Mouse (Mus musculus): Measurements from ENCODE around the gene Ppara. TPM values are rescaled to one million over a fixed set of nuclear protein-coding genes. Genes with fewer than 3 reads are reported as not detected.

The Ppara gene
- polyA plus RNA-seq, 1 experiment from 2014 or later = 14.3 TPM

DNA sequence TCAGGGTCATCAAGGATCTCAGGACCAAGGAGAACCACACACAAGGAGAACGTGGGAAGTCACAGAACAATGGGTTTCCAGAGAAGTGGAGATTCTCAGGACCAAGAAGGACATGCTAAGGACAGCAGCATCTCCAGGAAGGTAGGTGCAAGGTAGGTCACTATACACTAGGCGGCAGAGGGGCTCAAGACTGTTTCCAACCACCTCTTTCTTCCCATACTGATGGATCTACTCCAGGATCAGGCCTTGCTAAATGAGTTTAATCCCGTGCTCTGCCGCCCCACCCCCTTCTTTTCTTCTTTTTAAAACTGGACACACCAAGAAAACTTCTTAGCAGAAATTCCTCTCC, 87.2 kb downstream of the Ppara start:
- ATAC-seq = peak; percentile 48; the same call in 1 of the 2 replicates
- TF ChIP-seq CTCF (IDR thresholded peaks at IDR 0.05; ENCODE audit: low read depth) = peak; percentile 64
- WGBS = 16% methylated on average over 4 of the region's 4 CpGs
- H3K9ac ChIP-seq (ENCODE audit: low read depth, low read length) = peak overlapping the region; percentile 72; the same call in 1 of the 2 replicates
- peak overlapping the region; percentile 51 for H3K4me3 ChIP-seq (ENCODE audit: low read depth, low read length)
- H3K4me2 ChIP-seq (replicated peaks; ENCODE audit: low read depth) = peak overlapping the region; percentile 97
- no peaks in the 10 kb centered on the region; the same call in 1 of the 2 replicates for H3K27me3 ChIP-seq (replicated peaks; ENCODE audit: control insufficient read depth, insufficient read depth, low read length)
- 0 out of 2 replicates have a peak, but pooled peaks cover 4% of the 10 kb centered on the region for H3K4me1 ChIP-seq (replicated peaks; ENCODE audit: control insufficient read depth, insufficient read depth, low read length)
- H3K36me3 ChIP-seq (ENCODE audit: control insufficient read depth, insufficient read depth) = no peaks in the 10 kb centered on the region
- no peak overlapping the region for H3K27ac ChIP-seq (ENCODE audit: low read depth, low read length)
- H3K9me3 ChIP-seq (ENCODE audit: control insufficient read depth) = 0 out of 2 replicates have a peak, but pooled peaks cover 4% of the 10 kb centered on the region

- no peaks in the 10 kb centered on the region for H3K27me3 ChIP-seq (replicated peaks; ENCODE audit: control insufficient read depth, insufficient read depth, low read length)
- no peak overlapping the region for H3K9ac ChIP-seq (ENCODE audit: low read depth, low read length)
- H3K4me1 ChIP-seq (replicated peaks; ENCODE audit: control insufficient read depth, insufficient read depth, low read length) = no peaks in the 10 kb centered on the region
- no peaks in the 10 kb centered on the region for H3K9me3 ChIP-seq (ENCODE audit: control insufficient read depth)
- no peak for TF ChIP-seq CTCF (IDR thresholded peaks at IDR 0.05; ENCODE audit: low read depth)
- no peak for ATAC-seq
- H3K27ac ChIP-seq (ENCODE audit: low read depth, low read length) = no peak overlapping the region
- H3K4me3 ChIP-seq (ENCODE audit: low read depth, low read length) = no peak overlapping the region
- no peaks in the 10 kb centered on the region for H3K36me3 ChIP-seq (ENCODE audit: control insufficient read depth, insufficient read depth)
- H3K4me2 ChIP-seq (replicated peaks; ENCODE audit: low read depth) = no peak overlapping the region
- WGBS = 45% methylated on average over 5 of the region's 5 CpGs
These were observed 91.9 kb downstream of the Ppara start for GRCm38 (mm10) chr15:85826676-85827075.

DNA sequence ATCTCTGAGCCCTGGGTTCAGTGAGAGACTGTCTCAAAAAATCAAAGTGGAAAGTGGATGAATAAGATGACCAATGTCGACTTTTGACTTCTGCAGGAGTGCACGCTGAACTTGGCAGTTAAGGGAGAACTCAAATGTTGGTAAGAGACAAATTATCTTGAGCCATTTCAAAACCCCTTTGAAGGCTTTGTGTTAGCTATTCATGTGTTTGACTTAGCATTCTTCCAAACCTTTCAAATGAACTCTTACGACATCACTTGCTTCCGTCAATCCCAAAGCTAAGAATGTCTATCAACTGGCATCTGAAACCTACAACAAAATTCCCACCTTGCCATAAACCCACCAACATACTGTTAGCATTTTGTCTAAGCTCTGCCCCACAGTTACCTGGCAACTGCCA, 93.3 kb downstream of the Ppara start:
- no peaks in the 10 kb centered on the region for H3K9me3 ChIP-seq (ENCODE audit: control insufficient read depth)
- no peak overlapping the region for H3K9ac ChIP-seq (ENCODE audit: low read depth, low read length)
- WGBS = 74% methylated on average over 4 of the region's 4 CpGs
- ATAC-seq = no peak
- 0 out of 2 replicates have a peak, but pooled peaks cover 4% of the 10 kb centered on the region for H3K4me1 ChIP-seq (replicated peaks; ENCODE audit: control insufficient read depth, insufficient read depth, low read length)
- no peaks in the 10 kb centered on the region for H3K27me3 ChIP-seq (replicated peaks; ENCODE audit: control insufficient read depth, insufficient read depth, low read length)
- no peak overlapping the region for H3K27ac ChIP-seq (ENCODE audit: low read depth, low read length)
- H3K4me2 ChIP-seq (replicated peaks; ENCODE audit: low read depth) = no peak overlapping the region
- no peaks in the 10 kb centered on the region for H3K36me3 ChIP-seq (ENCODE audit: control insufficient read depth, insufficient read depth)
- TF ChIP-seq CTCF (IDR thresholded peaks at IDR 0.05; ENCODE audit: low read depth) = no peak
- no peak overlapping the region for H3K4me3 ChIP-seq (ENCODE audit: low read depth, low read length)

- Histone ChIP-seq H3K9ac (ENCODE audit: low read depth, low read length) (no peak overlapping the region), H3K27ac (ENCODE audit: low read depth, low read length) (no peak overlapping the region), H3K4me2 (replicated peaks; ENCODE audit: low read depth) (no peak overlapping the region), H3K4me3 (ENCODE audit: low read depth, low read length) (no peak overlapping the region), H3K27me3 (replicated peaks; ENCODE audit: control insufficient read depth, insufficient read depth, low read length) (no peaks in the 10 kb centered on the region), H3K9me3 (ENCODE audit: control insufficient read depth) (no peaks in the 10 kb centered on the region), H3K4me1 (replicated peaks; ENCODE audit: control insufficient read depth, insufficient read depth, low read length) (0 out of 2 replicates have a peak, but pooled peaks cover 4% of the 10 kb centered on the region), H3K36me3 (ENCODE audit: control insufficient read depth, insufficient read depth) (no peaks in the 10 kb centered on the region)
- TF ChIP-seq CTCF (IDR thresholded peaks at IDR 0.05; ENCODE audit: low read depth) = no peak
- ATAC-seq = peak; percentile 52; the same call in 1 of the 2 replicates
- 54% methylated on average over 5 of the region's 5 CpGs for WGBS
These were observed 94.7 kb downstream of the Ppara start for GRCm38 (mm10) chr15:85829470-85829869.

- no peak for TF ChIP-seq CTCF (IDR thresholded peaks at IDR 0.05; ENCODE audit: low read depth)
- Histone ChIP-seq H3K4me3 (ENCODE audit: low read depth, low read length) (peak within 1 kb of the TSS; percentile 67), H3K4me2 (replicated peaks; ENCODE audit: low read depth) (peak within 1 kb of the TSS; percentile 85), H3K36me3 (ENCODE audit: control insufficient read depth, insufficient read depth) (peaks cover 4% of the 10 kb centered on the region; the same call in 1 of the 2 replicates), H3K9me3 (ENCODE audit: control insufficient read depth) (no peaks in the 10 kb centered on the region), H3K4me1 (replicated peaks; ENCODE audit: control insufficient read depth, insufficient read depth, low read length) (0 out of 2 replicates have a peak, but pooled peaks cover 4% of the 10 kb centered on the region), H3K27ac (ENCODE audit: low read depth, low read length) (peak within 1 kb of the TSS; percentile 68), H3K9ac (ENCODE audit: low read depth, low read length) (peak within 1 kb of the TSS; percentile 62; the same call in 1 of the 2 replicates), H3K27me3 (replicated peaks; ENCODE audit: control insufficient read depth, insufficient read depth, low read length) (no peaks in the 10 kb centered on the region)
- ATAC-seq = peak; percentile 79
- WGBS = under 1% methylated on average over 27 of the region's 27 CpGs
These were observed 97.3 kb downstream of the Ppara start, which contains the start of gene Ttc38 for GRCm38 (mm10) chr15:85831954-85832590. Ttc38 (plus strand) TSS chr15:85832306.

DNA sequence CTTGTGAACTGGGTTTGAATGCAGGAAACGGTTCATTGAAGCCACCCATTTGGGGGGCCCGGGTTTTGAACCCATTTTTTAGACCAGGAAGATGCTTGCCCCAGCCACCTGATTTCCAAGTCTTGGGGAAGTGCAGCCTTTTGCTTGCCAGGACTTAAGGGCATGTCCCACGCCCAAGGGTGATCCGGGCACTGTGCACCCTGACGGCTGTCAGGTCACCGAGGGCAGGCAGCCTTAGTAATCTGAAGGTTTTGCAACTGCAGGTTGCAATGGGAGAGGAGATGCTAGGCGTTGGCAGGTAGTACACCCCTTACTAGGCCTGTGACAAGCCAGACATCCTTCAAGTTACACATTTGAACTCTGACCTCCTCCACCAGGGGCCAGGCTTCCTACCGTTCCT, 97.8 kb downstream of the Ppara start:
- H3K36me3 ChIP-seq (ENCODE audit: control insufficient read depth, insufficient read depth) = peaks cover 4% of the 10 kb centered on the region; the same call in 1 of the 2 replicates
- peak; percentile 20; the same call in 1 of the 2 replicates for ATAC-seq

More for the DNA sequence above, 97.8 kb downstream of the Ppara start:
- Histone ChIP-seq H3K9ac (ENCODE audit: low read depth, low read length) (peak overlapping the region; percentile 62; the same call in 1 of the 2 replicates), H3K9me3 (ENCODE audit: control insufficient read depth) (no peaks in the 10 kb centered on the region), H3K4me1 (replicated peaks; ENCODE audit: control insufficient read depth, insufficient read depth, low read length) (0 out of 2 replicates have a peak, but pooled peaks cover 4% of the 10 kb centered on the region), H3K4me2 (replicated peaks; ENCODE audit: low read depth) (peak overlapping the region; percentile 85), H3K27me3 (replicated peaks; ENCODE audit: control insufficient read depth, insufficient read depth, low read length) (no peaks in the 10 kb centered on the region), H3K27ac (ENCODE audit: low read depth, low read length) (peak overlapping the region; percentile 68), H3K4me3 (ENCODE audit: low read depth, low read length) (peak overlapping the region; percentile 67)
- TF ChIP-seq CTCF (IDR thresholded peaks at IDR 0.05; ENCODE audit: low read depth) = no peak
- 24% methylated on average over 8 of the region's 8 CpGs for WGBS
